Mouse (Mus musculus) cerebellum, postnatal 10 days (tissue): Measurements from ENCODE around the gene Pard3b.

Experiments used
- DNase-seq, 2 experiments: peaks; one replicate each; pipeline ENCODE4 v3.0.0; 2021; ENCODE audit warnings: mixed read lengths in 2 of 2

The Pard3b gene

DNA sequence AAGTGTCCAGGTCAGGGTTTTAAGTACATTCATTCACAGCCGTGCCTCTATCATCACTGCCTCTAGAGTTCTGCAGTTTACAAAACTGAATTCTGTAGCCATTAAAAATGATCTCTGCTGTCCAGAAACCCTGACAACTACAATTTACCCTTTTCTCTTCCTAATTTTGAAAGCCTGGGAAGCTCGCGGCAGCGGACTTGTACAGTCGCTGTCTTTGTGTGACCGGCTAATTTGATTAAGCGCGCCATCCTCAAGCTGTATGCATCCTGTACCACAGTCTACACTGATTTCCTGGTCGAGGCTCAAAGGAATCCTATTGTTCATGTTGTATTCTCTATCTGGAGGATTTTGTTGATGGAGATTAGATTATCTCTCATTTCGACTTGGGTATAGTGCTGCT, 448.8 kb downstream of the Pard3b start:
- DNase-seq, result no peak

DNA sequence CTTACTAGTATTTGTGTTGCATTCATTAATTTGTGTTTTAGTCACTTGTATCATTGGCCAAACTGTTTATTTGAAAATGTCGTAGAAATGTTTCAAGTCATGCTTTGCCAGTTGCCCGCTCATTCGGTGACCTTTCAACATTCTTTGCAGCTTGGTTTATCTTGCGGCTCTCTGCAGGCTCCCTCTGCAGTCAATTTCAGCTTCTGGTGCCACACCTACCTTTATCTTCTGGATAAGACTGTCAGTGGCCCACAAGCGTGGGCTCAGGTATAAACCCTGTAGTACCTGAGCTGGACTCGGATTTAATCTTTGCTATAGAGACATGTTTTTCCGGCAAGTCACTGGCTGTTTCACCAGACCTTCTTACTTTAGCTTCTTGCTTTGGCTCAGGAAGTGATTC, 456.3 kb downstream of the Pard3b start:
- DNase-seq, result no peak

DNA sequence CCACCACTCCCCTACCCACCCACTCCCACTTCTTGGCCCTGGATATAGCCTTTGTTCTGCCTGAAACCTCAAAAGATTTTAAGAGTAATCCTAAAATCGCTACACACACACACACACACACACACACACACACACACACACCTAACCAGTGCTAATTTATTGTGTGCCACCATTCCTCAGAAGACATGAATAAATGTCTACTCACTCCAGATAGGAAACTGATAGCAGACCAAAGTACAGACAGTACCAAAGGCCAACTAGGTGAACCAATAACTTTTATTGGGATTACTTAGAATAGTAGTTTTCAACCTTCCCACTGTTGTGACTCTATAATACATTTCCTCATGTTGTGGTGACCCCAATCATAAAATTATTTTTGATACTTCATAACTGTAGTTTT, 483.8 kb downstream of the Pard3b start:
- DNase-seq, result no peak

DNA sequence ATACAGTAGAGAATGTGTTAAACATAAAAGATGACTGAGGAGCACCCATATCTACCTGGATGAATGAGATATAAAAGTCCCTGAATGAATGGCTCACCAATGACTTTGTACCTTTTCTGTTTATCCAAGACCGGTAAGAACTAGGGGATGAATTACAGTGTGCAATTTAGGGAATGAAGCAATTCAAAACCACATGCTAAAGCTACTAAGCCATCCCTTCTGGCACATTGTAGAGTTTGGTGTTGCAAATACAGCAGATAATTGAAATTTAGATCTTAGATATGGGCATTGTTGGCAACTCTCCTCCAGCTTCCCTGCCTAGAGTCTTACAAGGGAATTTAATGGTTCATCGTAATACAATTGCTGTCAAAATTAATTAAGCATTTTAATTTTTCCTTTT, 490.6 kb downstream of the Pard3b start:
- DNase-seq, result no peak

DNA sequence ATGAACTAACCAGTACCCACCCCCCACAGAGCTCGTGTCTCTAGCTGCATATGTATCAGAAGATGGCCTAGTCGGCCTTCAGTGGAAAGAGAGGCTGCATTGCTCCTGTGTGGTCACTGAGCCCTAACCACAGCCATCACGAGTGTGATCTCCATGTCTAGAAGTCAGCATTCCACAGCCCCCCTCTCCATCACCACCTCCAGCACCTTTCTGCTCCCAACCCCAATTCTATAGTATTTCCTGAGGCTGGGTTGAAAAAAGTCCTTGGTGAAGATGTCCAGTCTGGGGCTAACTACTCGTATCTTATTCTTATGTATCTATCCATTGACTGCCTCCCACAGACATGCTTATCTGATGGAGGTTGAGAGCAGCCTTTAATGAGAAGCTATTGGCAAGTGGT, 509.5 kb downstream of the Pard3b start:
- DNase-seq, result no peak

DNA sequence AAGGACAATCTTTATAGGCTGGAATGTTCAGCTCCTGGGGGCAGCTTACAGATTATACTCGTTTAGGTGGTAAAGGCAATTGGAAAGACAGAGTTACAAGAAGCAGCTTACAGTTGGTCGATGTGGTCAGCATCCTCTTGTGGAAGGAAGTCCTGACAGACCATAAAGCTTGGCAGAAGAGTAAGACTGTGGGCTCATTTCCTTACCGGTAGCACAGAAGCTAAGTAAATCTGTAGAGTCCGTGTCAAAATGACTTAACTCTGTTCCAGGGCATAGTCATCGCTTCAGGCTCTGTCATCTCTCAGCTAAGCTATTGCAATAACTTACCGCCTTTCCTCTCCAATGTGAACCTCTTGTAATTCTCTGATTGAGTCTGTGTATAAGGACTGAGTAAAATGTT, 510.2 kb downstream of the Pard3b start:
- no peak for DNase-seq

DNA sequence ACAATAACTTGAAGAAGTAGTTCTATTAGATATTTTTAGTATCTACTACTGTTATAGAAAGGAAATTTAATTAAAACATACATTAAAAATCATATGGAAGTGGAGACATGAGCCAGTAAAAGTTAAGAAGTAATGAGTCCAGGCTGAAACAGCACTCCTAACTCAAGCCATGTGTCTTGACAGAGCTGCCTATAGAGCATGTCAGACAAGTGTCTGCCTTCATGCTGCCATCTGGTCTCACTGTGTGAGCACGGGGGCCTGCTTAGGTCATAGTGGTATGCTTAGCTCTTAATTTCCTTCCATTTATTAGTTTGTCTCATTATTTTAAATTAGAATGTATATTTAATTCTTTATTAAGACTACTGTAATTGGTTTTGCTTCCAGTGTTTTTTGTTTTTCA, 517.3 kb downstream of the Pard3b start:
- peak; percentile 23 to 42 for DNase-seq

DNA sequence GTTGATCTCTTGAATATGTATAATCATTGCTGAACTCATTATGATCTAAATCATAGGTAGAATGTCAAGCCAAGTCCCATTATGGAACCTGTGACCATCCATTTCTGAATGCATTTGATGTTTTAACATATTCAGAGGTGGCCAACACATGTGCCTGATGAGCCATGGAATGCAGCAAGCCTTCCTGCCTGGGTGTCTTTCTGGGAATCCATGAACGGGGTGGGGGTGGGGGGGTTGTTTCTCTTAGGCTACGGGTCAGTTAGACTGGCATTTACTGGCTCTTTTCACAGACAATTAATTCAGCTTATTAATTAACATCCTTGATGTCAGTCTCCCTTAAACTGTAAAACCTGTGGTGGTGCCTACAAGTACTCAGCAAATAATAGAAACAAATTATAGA, 521.0 kb downstream of the Pard3b start:
- no peak for DNase-seq

DNA sequence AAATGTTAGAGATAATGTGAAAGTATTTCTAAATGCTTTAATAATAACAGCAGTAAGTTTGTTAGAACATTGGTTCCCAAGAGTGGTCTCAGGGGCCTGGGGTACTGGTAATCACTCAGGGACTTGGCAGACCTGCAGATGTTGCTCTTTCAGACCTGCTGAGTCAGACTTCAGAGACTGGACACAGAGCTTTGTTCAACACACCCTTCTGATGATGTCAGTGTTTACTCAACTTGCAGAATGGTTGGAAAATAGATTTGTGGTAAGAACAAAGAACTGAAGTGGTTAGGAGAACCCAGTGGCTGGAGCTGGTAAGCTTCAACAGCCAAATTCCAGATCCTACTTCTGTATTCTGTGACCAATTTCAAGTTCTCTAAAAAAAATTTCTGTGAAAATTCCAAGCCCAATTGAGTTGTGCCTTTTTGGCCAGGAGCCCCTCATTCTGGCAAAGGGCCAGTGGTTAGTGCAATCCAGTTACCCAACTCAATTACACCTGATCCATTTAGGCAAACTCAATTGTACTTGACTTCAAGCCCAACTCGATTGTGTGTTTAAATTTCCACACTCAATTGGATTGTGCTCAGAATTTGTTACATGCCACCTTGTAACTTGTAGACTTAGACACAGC, 536.5 kb downstream of the Pard3b start:
- peak; percentile 72 to 74 for DNase-seq

DNA sequence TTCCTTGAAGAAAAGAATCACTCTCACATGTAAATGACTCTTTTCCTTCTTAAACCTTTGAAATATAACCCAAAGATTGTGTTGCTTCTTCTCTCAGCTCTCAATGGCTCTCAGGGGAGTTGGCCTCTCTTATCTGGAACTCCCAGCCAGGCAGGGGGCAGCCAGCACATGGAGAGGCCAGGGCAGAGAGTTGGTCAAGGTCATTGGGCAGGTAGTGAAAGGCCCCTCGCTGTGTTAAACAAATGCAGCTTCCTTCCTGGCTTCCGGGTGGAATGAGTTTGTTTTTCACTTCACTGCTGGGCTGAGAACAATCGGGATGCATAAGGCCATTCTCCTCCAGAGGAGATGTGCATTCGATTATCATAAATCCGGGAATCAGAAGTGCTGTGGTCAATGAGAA, 543.0 kb downstream of the Pard3b start:
- DNase-seq, result no peak

DNA sequence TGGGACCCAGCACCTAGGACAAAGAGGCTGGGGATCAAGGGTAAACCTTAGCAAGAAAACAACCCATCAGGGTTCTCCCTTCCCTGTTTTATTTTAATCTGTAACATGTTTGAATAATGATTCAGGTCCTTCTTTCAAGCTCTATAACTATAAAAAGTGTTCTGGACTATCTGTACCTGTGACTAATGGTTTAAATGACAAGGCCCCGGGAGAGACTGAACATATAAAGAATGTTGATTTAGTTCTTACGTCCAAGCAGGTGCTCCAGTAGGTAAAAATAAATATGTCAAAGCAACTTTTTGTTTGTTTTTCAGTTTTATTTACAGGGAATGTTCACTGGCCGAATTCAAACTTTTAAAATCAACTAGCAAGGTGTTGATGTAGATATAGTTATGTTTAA, 544.0 kb downstream of the Pard3b start:
- no peak for DNase-seq

DNA sequence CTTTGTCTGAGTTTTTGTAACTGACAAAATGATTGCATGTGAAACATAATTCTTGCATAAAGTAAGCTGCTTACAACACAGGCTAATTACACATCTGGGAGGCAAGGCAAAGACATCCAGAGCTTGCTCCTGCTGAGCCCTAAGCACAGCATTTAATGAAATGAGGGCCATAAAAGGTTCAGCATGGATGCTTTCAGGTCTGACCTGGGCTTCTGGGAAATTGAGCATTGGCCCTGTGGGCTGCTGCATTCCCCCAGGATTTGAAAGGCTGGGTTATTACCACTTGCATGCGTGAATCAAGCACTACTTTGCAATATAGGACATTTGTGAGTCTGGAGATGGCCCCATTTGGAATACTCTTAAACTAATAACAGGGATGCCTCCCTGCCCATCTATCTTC, 552.2 kb downstream of the Pard3b start:
- DNase-seq, result no peak

DNA sequence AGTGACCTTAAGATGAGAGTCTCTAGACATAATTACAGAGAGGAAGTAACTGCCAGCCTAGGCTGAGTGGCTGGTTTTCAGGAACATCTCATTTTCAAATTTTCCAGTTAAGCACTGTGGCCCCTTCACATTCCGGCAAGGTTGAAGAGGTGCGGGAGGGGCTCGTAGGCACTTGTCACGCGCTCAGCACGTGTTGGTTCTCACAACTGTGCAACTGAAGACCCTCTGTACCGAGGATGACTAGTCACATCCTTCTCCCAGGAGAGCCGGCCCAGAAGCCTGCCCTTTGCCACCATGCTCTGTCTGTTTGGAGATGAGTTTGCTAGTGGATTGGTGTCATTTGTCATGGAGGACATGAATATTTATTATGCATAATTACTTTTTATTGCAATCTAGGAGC, 558.9 kb downstream of the Pard3b start:
- no peak for DNase-seq

DNA sequence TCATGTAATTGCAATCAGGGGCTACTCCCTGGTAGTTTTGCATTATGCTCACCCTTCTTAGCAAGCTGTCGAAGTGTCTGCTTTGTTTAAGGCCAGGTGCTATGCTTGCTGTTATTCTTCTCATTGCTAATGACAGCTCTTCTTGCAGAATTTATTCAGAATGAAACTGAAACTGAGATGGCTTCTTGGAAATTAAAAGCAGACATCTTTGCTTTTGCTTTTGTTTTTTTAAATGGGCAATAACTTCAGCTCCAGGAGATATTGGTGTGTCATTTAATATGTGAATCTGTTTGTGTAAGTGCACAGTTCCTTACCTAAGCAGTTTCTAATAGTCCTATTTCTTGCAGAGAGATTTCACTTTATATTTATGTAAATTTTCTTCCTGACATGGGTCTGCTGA, 562.3 kb downstream of the Pard3b start:
- no peak for DNase-seq

DNA sequence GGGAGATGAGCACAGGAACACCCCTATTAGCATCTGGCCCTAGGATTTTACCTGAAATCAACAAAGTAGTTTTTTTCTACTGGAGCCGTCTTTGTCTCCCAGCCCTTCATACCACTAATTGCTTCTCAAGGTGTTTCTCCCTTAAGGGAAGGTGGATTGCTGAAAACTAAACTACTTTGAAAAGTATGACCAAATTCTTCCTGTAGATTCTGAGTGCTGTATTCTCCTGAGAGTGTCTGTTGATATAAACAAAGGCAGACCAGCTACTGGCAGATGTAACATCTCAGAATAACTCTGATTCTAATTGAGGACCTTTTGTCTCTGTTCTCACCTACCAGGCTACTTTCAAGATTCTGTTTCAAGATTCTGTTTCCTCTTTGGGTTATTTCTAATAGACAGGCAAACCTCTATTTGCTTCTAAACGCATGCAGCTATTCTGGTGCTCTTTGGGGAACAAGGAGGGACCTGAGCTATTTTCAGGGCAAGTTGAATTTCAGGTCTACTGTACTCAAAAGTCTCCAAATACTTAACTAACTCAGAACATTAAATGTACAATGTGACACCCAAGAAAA, 563.1 kb downstream of the Pard3b start:
- no peak for DNase-seq

DNA sequence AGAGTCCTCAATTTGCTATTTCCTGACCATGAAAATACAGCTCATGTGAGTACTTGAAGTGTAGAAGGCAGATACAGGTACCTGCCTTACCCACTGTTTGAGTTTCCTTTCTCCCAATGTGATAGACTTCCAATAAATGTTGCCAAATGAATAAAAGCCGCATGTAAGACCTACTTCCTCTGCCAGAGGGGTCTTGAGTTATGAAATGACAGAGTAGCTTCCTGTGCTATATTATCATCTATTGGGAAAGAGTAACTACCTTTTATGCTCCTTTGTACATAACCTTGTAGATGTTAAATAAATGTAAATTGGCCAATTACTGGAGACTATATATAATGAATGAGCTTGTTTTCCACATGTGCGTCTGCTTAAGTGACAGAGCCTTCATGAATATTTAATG, 574.7 kb downstream of the Pard3b start:
- DNase-seq, result no peak

DNA sequence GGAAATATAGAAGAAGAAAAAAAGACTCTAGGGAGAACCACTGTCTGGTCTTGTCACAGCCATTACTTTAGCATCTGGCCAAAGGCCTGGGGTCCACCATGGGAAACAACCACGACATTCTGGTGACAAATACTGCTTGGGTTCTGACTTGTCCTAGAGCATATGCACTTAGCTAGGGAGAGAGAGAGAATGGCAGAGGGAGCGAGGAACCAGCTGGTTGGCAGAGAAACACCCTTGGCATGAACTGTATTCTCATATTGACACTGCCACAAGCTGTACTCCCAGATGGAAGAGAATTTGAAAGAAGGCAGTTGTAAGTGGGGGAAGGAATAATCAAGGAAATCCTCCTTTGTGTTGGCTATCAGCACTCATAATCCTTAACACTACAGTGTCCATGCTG, 577.2 kb downstream of the Pard3b start:
- peak; percentile 94 for DNase-seq

DNA sequence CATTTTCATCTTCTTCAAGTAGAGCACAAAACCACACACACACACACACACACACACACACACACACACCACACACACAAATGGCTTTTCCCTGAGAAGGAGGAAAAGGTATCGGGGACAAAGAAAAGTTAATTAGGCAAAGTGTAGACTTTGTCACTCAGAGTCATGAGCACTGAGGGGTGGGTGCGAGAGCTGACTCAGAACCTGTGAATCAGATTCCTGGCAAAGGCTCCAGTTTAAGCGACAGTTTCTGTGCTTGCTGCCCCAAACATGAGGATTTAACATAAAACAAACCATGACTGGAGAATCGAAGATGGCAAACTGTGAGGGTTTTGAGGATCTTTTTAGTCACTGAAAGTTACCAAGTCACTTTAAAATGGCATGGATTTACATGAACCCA, 577.9 kb downstream of the Pard3b start:
- peak; percentile 6 to 18 for DNase-seq

DNA sequence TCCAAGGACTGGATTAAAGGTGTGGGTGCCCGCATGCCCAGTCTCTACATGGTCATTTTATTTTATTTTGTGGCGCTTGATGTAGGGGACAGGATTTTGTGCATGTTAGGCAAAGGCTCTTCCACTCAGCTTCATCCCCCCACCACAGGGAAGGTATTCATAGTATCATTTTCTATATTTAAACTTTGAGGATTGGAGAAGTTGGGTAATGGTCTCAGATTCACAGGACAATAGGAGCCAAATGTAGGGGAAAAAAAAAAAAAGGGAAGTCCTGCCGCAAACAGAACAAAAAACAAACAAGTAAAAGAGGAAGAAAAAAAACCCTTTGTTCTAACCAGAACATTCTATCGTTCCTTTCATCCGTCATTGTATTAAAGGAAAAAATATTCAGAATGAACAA, 590.5 kb downstream of the Pard3b start:
- DNase-seq, result no peak

DNA sequence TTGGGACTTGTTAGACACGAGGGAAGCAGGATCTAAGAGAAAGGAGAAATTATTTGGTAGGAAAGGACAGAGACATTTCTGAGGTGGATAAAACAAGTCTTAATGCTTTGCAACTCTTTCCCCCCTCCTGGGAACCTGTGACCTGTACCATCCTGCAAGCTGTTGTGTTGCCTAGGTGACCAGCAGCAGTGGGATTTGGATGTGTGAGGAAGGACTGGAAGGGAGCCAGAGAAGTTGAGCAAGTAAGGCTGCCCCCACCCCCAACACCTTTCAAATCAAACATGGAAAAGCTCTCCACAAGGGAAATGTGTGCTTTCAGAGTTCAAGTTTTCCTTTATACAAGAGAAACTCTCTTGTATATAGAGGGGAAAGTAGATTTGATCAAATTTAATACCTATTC, 595.4 kb downstream of the Pard3b start:
- DNase-seq, result peak; percentile 22 to 33

DNA sequence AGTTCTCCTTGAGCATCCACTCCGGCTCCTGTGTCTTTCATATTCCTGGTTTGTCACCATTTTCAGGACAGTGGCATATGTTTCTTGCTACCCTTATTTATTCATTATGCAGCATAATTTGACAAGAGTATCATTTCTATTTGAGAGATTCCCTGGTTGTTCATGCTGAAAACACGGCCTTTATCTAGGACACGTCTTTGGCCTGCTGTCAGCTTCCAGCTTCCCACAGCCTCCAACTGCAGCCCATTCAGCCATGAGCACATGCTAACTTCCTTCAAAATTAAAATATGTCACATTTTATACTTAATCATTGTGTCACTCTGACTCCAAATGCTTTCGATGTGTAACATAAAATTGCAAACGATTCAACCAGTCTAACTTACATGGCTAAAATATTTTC, 596.5 kb downstream of the Pard3b start:
- DNase-seq, result peak; percentile 40 to 46

DNA sequence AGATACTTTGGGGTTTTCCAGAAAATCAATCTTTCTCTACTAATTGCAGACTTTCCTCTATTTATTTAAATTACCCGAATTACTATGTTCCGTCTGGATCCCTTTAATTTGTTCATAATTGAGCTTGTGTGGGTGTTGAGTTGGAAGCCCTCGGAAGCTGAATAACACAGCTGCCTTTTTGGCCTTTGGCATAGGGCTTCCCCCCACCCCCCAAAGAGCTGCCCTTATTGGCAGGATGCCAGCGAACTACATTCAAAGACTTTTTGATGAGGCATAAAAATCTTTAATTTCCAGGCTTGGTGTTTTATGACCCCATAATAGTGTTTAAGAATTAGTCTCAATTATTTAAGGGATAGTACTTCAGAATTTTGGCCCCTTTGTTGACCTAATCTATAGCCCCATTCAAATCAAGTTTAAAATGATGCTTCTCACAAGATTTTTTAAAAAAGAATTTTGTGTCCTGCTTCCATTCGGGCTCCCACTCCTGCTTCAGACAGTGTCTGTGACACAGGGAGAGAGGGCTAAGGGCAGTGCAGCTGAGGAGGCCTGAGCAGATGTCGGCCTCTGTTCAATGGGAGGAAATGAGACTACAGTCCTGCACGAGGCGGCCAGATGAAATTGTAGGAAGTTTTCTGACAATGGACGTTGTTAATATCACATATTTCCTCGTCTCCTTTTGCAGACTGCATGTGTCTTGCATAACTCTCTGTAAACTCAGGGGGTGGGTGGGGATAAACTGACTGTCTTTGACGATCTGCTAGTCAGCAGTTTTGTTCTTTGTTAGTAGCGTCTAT, 605.8 kb downstream of the Pard3b start:
- peak; percentile 56 to 58 for DNase-seq

DNA sequence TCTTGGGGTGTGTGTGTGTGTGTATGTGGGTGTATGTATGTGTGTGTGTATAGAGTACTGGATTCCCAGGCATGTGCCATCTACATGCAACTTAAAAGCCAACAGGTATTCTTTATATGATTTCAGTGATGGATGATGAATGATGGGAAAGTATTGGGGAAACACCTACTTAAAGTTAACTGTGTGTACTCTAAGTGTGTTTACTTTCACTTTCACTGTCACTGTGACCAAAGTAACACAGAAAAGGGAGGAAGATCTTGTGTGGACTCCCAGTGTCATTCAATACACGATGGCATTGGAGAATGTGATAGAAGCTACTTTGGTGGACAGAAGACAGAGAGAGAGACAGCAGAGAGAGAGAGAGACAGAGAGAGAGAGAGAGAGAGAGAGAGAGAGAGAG, 613.8 kb downstream of the Pard3b start:
- DNase-seq, result no peak

DNA sequence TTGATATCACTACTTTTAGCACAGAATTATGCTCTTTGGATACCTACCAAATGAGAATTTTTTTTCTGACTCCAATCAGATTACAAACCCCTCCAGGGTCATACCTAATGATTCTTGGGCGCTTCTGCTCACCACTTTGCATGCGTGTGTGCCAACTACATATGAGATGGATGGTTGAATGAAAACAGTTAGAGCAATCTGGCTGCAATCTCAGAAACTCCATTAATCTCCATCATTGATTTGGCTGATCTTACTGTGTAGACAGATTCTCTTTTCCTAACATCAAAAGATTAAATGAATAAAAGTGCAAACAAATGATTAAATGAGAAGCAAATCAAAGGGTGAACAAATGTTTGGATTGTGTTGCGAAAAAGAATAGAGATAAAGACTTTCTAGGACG, 615.7 kb downstream of the Pard3b start:
- DNase-seq, result peak in 1 of 2 experiments; percentile 42
